Mouse (Mus musculus): ENCODE data around the gene Cdc34. TPM values are rescaled to one million over a fixed set of nuclear protein-coding genes. Genes with fewer than 3 reads are reported as not detected.

Cdc34 gene
- polyA plus RNA-seq, 1 experiment from 2014 or later: 88.0 TPM

DNA sequence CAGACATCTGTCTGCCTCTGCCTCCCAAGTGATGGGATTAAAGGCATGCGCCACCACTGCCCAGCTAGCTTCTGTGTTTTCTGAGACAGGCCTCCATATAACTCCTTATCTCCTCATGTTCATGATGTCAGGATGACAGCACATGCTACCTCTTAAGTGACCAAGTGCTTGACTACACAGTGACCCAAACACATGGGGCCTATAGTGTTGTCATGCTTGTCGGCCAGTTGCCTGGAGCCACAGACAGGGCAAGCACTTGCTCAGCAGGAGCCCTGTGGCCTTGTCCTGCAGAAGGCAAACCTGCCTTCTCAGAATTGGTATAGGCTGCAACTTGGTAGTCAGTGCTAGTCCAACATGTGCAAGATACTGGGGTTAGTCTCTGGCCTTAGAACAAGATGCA, 4.2 kb downstream of the Cdc34 start:
- no peak overlapping the region for H3K4me2 ChIP-seq (replicated peaks; ENCODE audit: low read depth)
- TF ChIP-seq CTCF (IDR thresholded peaks at IDR 0.05; ENCODE audit: low read depth): no peak
- ATAC-seq: no peak
- no peaks in the 10 kb centered on the region for H3K9me3 ChIP-seq (ENCODE audit: control insufficient read depth)
- H3K4me3 ChIP-seq (ENCODE audit: low read depth, low read length): no peak overlapping the region
- no peak overlapping the region for H3K9ac ChIP-seq (ENCODE audit: low read depth, low read length)
- H3K27me3 ChIP-seq (replicated peaks; ENCODE audit: control insufficient read depth, insufficient read depth, low read length): no peaks in the 10 kb centered on the region
- H3K4me1 ChIP-seq (replicated peaks; ENCODE audit: control insufficient read depth, insufficient read depth, low read length): no peaks in the 10 kb centered on the region; the same call in 1 of the 2 replicates
- WGBS: 87% methylated on average over 2 of the region's 2 CpGs
- H3K27ac ChIP-seq (ENCODE audit: low read depth, low read length): no peak overlapping the region
- peaks cover 50% of the 10 kb centered on the region for H3K36me3 ChIP-seq (ENCODE audit: control insufficient read depth, insufficient read depth)

DNA sequence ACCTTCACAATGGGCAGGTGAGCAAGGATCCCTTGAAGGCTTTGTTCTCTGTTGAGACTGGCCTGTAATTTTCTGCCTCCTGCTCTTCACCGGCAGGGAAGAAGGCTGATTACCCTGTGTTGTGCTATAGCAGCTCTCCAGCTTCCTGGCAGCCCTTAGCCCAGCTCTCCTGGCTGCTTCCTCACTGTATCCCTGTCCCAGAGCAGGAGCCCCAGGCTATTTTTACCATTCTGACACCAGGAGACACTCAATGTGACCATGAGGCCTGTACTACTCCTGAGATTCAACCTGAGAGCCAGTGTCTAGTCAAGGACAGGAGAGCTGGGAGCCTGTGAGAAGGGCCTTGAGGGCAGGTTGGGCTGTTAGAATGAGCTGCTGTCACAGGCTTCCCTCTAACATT, 4.7 kb downstream of the Cdc34 start:
- no peak for TF ChIP-seq CTCF (IDR thresholded peaks at IDR 0.05; ENCODE audit: low read depth)
- ATAC-seq: no peak
- no peaks in the 10 kb centered on the region; the same call in 1 of the 2 replicates for H3K4me1 ChIP-seq (replicated peaks; ENCODE audit: control insufficient read depth, insufficient read depth, low read length)
- H3K27me3 ChIP-seq (replicated peaks; ENCODE audit: control insufficient read depth, insufficient read depth, low read length): no peaks in the 10 kb centered on the region
- H3K36me3 ChIP-seq (ENCODE audit: control insufficient read depth, insufficient read depth): peaks cover 50% of the 10 kb centered on the region
- H3K9me3 ChIP-seq (ENCODE audit: control insufficient read depth): no peaks in the 10 kb centered on the region
- no peak overlapping the region for H3K27ac ChIP-seq (ENCODE audit: low read depth, low read length)
- no peak overlapping the region for H3K9ac ChIP-seq (ENCODE audit: low read depth, low read length)
- 100% methylated on average over 1 of the region's 1 CpGs for WGBS
- no peak overlapping the region for H3K4me2 ChIP-seq (replicated peaks; ENCODE audit: low read depth)
- no peak overlapping the region for H3K4me3 ChIP-seq (ENCODE audit: low read depth, low read length)

DNA sequence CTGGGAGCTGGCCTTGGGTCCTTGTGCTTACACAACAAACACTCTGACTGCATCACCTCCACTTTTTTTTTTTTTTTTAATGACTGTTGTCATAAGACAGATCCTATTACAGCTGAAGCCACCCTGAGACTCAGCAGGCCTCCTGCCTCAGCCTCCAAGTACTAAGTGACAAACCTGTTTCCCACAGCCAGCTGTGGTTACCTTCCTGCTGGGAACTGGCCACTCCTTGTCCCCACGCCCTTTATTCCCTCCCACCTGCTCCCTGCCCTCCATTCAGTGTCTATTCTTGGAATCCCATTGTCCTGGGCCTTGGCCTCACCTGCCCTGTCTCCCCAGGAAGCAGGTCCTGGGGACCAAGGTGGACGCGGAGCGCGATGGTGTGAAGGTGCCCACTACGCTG, 5.5 kb downstream of the Cdc34 start:
- Histone ChIP-seq H3K4me1 (replicated peaks; ENCODE audit: control insufficient read depth, insufficient read depth, low read length) (no peaks in the 10 kb centered on the region; the same call in 1 of the 2 replicates), H3K36me3 (ENCODE audit: control insufficient read depth, insufficient read depth) (peaks cover 50% of the 10 kb centered on the region), H3K27ac (ENCODE audit: low read depth, low read length) (no peak overlapping the region), H3K9me3 (ENCODE audit: control insufficient read depth) (no peaks in the 10 kb centered on the region), H3K4me3 (ENCODE audit: low read depth, low read length) (no peak overlapping the region), H3K27me3 (replicated peaks; ENCODE audit: control insufficient read depth, insufficient read depth, low read length) (no peaks in the 10 kb centered on the region), H3K4me2 (replicated peaks; ENCODE audit: low read depth) (no peak overlapping the region), H3K9ac (ENCODE audit: low read depth, low read length) (no peak overlapping the region)
- ATAC-seq: no peak
- no peak for TF ChIP-seq CTCF (IDR thresholded peaks at IDR 0.05; ENCODE audit: low read depth)
- WGBS: 90% methylated on average over 6 of the region's 6 CpGs

DNA sequence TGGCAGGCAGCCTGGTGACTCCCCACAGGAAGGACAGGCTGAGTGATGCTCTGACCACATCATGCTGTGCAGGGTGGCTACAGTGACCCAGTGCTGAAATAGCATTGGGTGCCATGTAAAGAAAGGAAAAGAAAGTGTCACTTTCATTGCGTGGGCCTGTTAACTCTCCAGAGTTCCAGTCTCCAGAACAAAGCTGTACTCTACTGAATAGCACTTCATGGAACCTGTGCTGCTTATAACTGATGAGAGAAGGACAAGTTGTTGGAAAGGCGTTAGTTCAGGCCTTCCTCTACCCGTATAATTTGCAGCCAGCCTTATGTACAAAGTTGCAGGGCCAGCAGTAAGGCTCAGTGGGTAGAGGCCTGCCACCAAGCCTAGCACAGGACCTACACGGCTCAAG, 6.7 kb downstream of the Cdc34 start, which contains the start of gene Gzmm:
TSS of gene Gzmm (plus strand) at position 301 of the 400 bp plus-strand sequence.
- no peaks in the 10 kb centered on the region for H3K9me3 ChIP-seq (ENCODE audit: control insufficient read depth)
- no peaks in the 10 kb centered on the region for H3K4me1 ChIP-seq (replicated peaks; ENCODE audit: control insufficient read depth, insufficient read depth, low read length)
- H3K4me3 ChIP-seq (ENCODE audit: low read depth, low read length): no peak within 1 kb of the TSS
- 70% methylated on average over 4 of the region's 4 CpGs for WGBS
- H3K9ac ChIP-seq (ENCODE audit: low read depth, low read length): no peak within 1 kb of the TSS
- H3K4me2 ChIP-seq (replicated peaks; ENCODE audit: low read depth): no peak within 1 kb of the TSS
- no peak for ATAC-seq
- H3K36me3 ChIP-seq (ENCODE audit: control insufficient read depth, insufficient read depth): peaks cover 50% of the 10 kb centered on the region
- no peaks in the 10 kb centered on the region for H3K27me3 ChIP-seq (replicated peaks; ENCODE audit: control insufficient read depth, insufficient read depth, low read length)
- H3K27ac ChIP-seq (ENCODE audit: low read depth, low read length): no peak within 1 kb of the TSS
- TF ChIP-seq CTCF (IDR thresholded peaks at IDR 0.05; ENCODE audit: low read depth): no peak

DNA sequence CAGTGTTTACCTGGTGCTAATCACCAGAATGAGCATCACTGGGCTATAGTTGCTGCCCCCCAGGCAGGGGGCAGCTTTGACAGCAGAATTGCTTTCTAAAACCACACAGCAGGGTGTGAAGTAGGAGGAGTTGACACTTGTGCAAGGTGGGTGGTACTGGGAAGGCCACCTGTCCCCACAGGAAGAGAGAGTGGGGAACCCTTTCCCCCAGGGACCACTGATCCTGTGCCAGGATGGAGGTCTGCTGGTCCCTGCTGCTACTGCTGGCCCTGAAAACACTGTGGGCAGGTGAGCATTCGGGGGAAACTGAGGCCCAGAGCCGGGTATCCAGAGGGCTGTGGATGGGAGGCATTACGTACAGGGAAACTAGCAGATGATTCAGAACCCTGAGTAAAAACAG, 7.2 kb downstream of the Cdc34 start:
- no peak overlapping the region for H3K9ac ChIP-seq (ENCODE audit: low read depth, low read length)
- H3K27me3 ChIP-seq (replicated peaks; ENCODE audit: control insufficient read depth, insufficient read depth, low read length): no peaks in the 10 kb centered on the region
- no peak for TF ChIP-seq CTCF (IDR thresholded peaks at IDR 0.05; ENCODE audit: low read depth)
- H3K27ac ChIP-seq (ENCODE audit: low read depth, low read length): no peak overlapping the region
- peaks cover 50% of the 10 kb centered on the region for H3K36me3 ChIP-seq (ENCODE audit: control insufficient read depth, insufficient read depth)
- WGBS: 92% methylated on average over 3 of the region's 3 CpGs
- H3K4me2 ChIP-seq (replicated peaks; ENCODE audit: low read depth): no peak overlapping the region
- H3K9me3 ChIP-seq (ENCODE audit: control insufficient read depth): no peaks in the 10 kb centered on the region
- H3K4me3 ChIP-seq (ENCODE audit: low read depth, low read length): no peak overlapping the region
- no peaks in the 10 kb centered on the region for H3K4me1 ChIP-seq (replicated peaks; ENCODE audit: control insufficient read depth, insufficient read depth, low read length)
- no peak for ATAC-seq

DNA sequence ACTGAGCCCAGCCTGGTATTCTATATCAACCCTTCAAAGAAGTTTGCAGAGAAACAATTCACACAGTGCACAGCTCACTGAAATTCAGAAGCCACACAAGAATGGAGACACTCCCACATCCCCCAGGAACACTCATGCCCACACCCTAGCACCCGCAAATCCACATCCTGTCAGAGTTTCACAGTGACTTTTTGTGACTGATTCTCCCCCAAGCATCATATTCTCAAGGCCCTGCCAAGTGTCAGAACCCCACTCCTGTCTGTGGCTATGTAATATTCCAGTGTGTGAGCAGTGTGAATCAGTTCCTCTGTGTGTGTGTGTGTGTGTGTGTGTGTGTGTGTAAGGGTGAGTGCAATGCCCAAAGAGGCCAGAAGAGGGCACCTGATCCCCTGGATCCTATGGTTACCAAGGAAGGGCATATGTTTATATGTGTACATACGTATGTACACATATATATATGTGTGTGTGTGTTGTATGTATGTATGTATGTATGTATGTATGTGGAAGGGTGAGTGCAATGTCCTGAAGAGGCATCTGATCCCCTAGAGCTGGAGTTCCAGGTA, 10.1 kb downstream of the Cdc34 start:
- H3K36me3 ChIP-seq (ENCODE audit: control insufficient read depth, insufficient read depth): peaks cover 21% of the 10 kb centered on the region

More for the DNA sequence above, 10.1 kb downstream of the Cdc34 start:
- H3K9ac ChIP-seq (ENCODE audit: low read depth, low read length): no peak overlapping the region
- no peak for ATAC-seq
- no peak overlapping the region for H3K4me3 ChIP-seq (ENCODE audit: low read depth, low read length)
- H3K9me3 ChIP-seq (ENCODE audit: control insufficient read depth): no peaks in the 10 kb centered on the region
- H3K4me2 ChIP-seq (replicated peaks; ENCODE audit: low read depth): no peak overlapping the region
- peak; percentile 48 for TF ChIP-seq CTCF (IDR thresholded peaks at IDR 0.05; ENCODE audit: low read depth)
- H3K27me3 ChIP-seq (replicated peaks; ENCODE audit: control insufficient read depth, insufficient read depth, low read length): no peaks in the 10 kb centered on the region
- peaks cover 8% of the 10 kb centered on the region for H3K4me1 ChIP-seq (replicated peaks; ENCODE audit: control insufficient read depth, insufficient read depth, low read length)
- H3K27ac ChIP-seq (ENCODE audit: low read depth, low read length): no peak overlapping the region
- WGBS: 96% methylated on average over 2 of the region's 2 CpGs

Data from intestine, postnatal 0 days (tissue).